Mouse (Mus musculus) olfactory bulb, adult 2 months (tissue): ENCODE measurements at regions not wholly inside any gene's neighbourhood (a gene's known extent, or its start where the extent isn't known, plus 50 kb on each side); places are given as distances from the start of the nearest gene placed in this dataset.

Source experiments
- H3K27ac ChIP-seq: fragments of 200-500 bp; 2 replicates; pipeline ENCODE4 v1.5.1; 2012; ENCODE audit warnings: low read depth, low read length; ENCODE audit not compliant: insufficient read depth
- H3K4me1 ChIP-seq: fragments of 200-500 bp; 2 replicates; pipeline ENCODE4 v1.6.1; 2012; ENCODE audit warnings: low read length; ENCODE audit not compliant: control insufficient read depth, insufficient read depth
- H3K4me3 ChIP-seq: fragments of 200-500 bp; 2 replicates; pipeline ENCODE4 v1.5.1; 2012; ENCODE audit warnings: mild to moderate bottlenecking, low read depth, low read length, moderate library complexity; ENCODE audit not compliant: insufficient read depth
- CTCF ChIP-seq: fragments of 200-500 bp; IDR thresholded peaks from 2 replicates; pipeline ENCODE4 v1.5.1; 2012; ENCODE audit warnings: low read depth, mild to moderate bottlenecking, low read length, moderate library complexity; ENCODE audit not compliant: insufficient read depth
- POLR2A ChIP-seq: fragments of 200-500 bp; IDR thresholded peaks from 2 replicates; pipeline ENCODE4 v1.6.1; 2012; ENCODE audit warnings: mild to moderate bottlenecking, low read depth, low read length, moderate library complexity; ENCODE audit not compliant: insufficient read depth
- WGBS: fragments of 180-500 bp; shearing (Covaris S2); methylation state at CpG from one replicate; pipeline ENCODE4 v1.1.7; 2018; 5-methylcytosine and 5-hydroxymethylcytosine counted together

GRCm38 (mm10) chr15:36875980-36876778 lies 131.4 kb downstream of the Zfp706 start:
- TF ChIP-seq POLR2A = no peak
- TF ChIP-seq CTCF = no peak
- Histone ChIP-seq H3K4me1 (peaks cover 12% of the 10 kb centered on the region), H3K27ac (no peak overlapping the region), H3K4me3 (no peak overlapping the region)
- 90% methylated on average over 10 of the region's 10 CpGs for WGBS

- Histone ChIP-seq H3K4me3 (no peak overlapping the region), H3K27ac (no peak overlapping the region), H3K4me1 (peaks cover 12% of the 10 kb centered on the region)
- 94% methylated on average over 4 of the region's 4 CpGs for WGBS
- TF ChIP-seq CTCF (no peak), POLR2A (no peak)
Observed at GRCm38 (mm10) chr15:36874555-36874954, 133.0 kb downstream of the Zfp706 start.

GRCm38 (mm10) chr15:36873884-36874243 lies 133.7 kb downstream of the Zfp706 start:
- no peak for TF ChIP-seq POLR2A
- TF ChIP-seq CTCF = no peak
- H3K4me1 ChIP-seq = peaks cover 12% of the 10 kb centered on the region
- H3K4me3 ChIP-seq = no peak overlapping the region
- H3K27ac ChIP-seq = no peak overlapping the region
- WGBS = 48% methylated on average over 5 of the region's 5 CpGs

GRCm38 (mm10) chr15:36873058-36873883 lies 134.3 kb downstream of the Zfp706 start:
- Histone ChIP-seq H3K4me3 (no peak overlapping the region), H3K27ac (no peak overlapping the region), H3K4me1 (peaks cover 14% of the 10 kb centered on the region)
- 24% methylated on average over 10 of the region's 10 CpGs for WGBS
- no peak for TF ChIP-seq CTCF
- no peak for TF ChIP-seq POLR2A

- 97% methylated on average over 2 of the region's 2 CpGs for WGBS
- Histone ChIP-seq H3K27ac (no peak overlapping the region), H3K4me3 (no peak overlapping the region), H3K4me1 (peaks cover 16% of the 10 kb centered on the region)
- TF ChIP-seq CTCF = no peak
- no peak for TF ChIP-seq POLR2A
Observed at GRCm38 (mm10) chr15:36872566-36872965, 135.0 kb downstream of the Zfp706 start.

GRCm38 (mm10) chr15:36870717-36871116 lies 136.9 kb downstream of the Zfp706 start:
- H3K4me3 ChIP-seq = no peak overlapping the region
- H3K4me1 ChIP-seq = peaks cover 16% of the 10 kb centered on the region
- 90% methylated on average over 7 of the region's 7 CpGs for WGBS
- H3K27ac ChIP-seq = no peak overlapping the region
- TF ChIP-seq POLR2A = no peak
- TF ChIP-seq CTCF = no peak

GRCm38 (mm10) chr15:36870094-36870493 lies 137.5 kb downstream of the Zfp706 start:
- no peak overlapping the region for H3K27ac ChIP-seq
- no peak overlapping the region for H3K4me3 ChIP-seq
- H3K4me1 ChIP-seq = peaks cover 16% of the 10 kb centered on the region
- no peak for TF ChIP-seq POLR2A
- TF ChIP-seq CTCF = no peak
- 96% methylated on average over 9 of the region's 9 CpGs for WGBS

- H3K4me1 ChIP-seq = peaks cover 4% of the 10 kb centered on the region
- H3K4me3 ChIP-seq = no peak overlapping the region
- WGBS = 80% methylated on average over 1 of the region's 1 CpGs
- no peak overlapping the region for H3K27ac ChIP-seq
- no peak for TF ChIP-seq POLR2A
- no peak for TF ChIP-seq CTCF
Observed at GRCm38 (mm10) chr15:36866088-36866487, 141.5 kb downstream of the Zfp706 start.

- TF ChIP-seq CTCF (no peak), POLR2A (no peak)
- H3K27ac ChIP-seq = no peak overlapping the region
- peaks cover 4% of the 10 kb centered on the region for H3K4me1 ChIP-seq
- WGBS = 61% methylated on average over 3 of the region's 3 CpGs
- H3K4me3 ChIP-seq = no peak overlapping the region
Observed at GRCm38 (mm10) chr15:36865332-36865731, 142.2 kb downstream of the Zfp706 start.
